Mouse (Mus musculus): ENCODE measurements around the gene Hoxd11. TPM values are rescaled to one million over a fixed set of nuclear protein-coding genes. Genes with fewer than 3 reads are reported as not detected.

Gene Hoxd11
- polyA plus RNA-seq, 1 experiment from 2014 or later: 23.8 TPM

DNA sequence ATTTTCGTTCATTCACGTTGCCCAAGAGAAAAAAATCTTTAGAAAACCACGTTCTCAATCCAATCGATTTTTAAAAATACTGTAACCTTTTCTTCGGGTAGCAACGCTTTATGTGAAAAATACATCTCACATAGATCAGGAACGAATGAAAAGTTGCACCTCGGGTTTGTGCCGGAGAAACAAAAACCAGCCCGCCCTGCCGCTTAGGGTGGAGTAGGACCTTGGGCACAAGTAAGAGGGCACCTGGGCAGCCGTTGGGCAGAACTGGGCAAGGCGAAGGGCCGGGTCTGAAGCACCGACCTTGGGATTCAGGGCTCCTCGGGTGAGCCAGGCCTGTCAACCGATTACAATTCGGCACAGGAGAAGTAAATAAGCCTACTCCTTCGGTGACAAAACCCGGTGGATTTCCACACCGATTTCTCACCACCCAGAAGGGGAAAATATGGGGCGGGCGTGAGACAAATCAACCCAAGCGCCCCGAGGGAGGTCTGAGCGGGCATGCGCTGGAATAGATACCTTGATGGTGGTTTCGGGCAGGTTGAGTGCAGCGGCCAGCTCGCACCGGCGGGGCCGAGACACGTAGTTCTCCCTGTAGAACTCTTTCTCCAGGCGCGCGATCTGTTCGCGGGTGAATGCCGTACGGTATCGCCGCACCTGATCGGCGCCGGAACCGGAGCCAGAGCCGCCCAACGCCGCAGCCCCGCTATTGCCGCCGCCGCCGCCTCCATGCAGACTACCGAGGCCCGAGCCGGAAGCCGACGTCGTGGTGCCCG, 21.9 kb upstream of the Hoxd11 start:
- Histone ChIP-seq H3K27me3 (ENCODE audit: insufficient read depth, low read length) (peaks cover 67% of the 10 kb centered on the region), H3K4me2 (ENCODE audit: low read length) (peak overlapping the region; percentile 31; the same call in 1 of the 2 replicates), H3K9me3 (replicated peaks; ENCODE audit: low read length) (no peaks in the 10 kb centered on the region), H3K4me1 (replicated peaks; ENCODE audit: insufficient read depth, low read length) (peaks cover 4% of the 10 kb centered on the region; the same call in 1 of the 2 replicates), H3K27ac (no peak overlapping the region), H3K36me3 (ENCODE audit: insufficient read depth, low read length) (no peaks in the 10 kb centered on the region), H3K4me3 (replicated peaks; ENCODE audit: low read depth, low read length) (0 out of 2 replicates have a peak overlapping the region, but pooled peaks have one; percentile 11), H3K9ac (ENCODE audit: low read depth, low read length) (no peak overlapping the region)
- WGBS: 2% methylated on average over 62 of the region's 62 CpGs
- TF ChIP-seq CTCF (IDR thresholded peaks at IDR 0.05; ENCODE audit: low read depth): no peak
- DNase-seq (ENCODE audit: low spot score) (peak; percentile 20), ATAC-seq (replicated peaks; ENCODE audit: low FRiP score, low read depth) (no peak)

GRCm38 (mm10) chr2:74658024-74658666, 21.2 kb upstream of the Hoxd11 start:
- Histone ChIP-seq H3K9me3 (replicated peaks; ENCODE audit: low read length) (no peaks in the 10 kb centered on the region), H3K27me3 (ENCODE audit: insufficient read depth, low read length) (peaks cover 71% of the 10 kb centered on the region), H3K36me3 (ENCODE audit: insufficient read depth, low read length) (no peaks in the 10 kb centered on the region), H3K9ac (ENCODE audit: low read depth, low read length) (no peak overlapping the region), H3K4me2 (ENCODE audit: low read length) (peak overlapping the region; percentile 31; the same call in 1 of the 2 replicates), H3K27ac (no peak overlapping the region), H3K4me3 (replicated peaks; ENCODE audit: low read depth, low read length) (0 out of 2 replicates have a peak overlapping the region, but pooled peaks have one; percentile 11), H3K4me1 (replicated peaks; ENCODE audit: insufficient read depth, low read length) (peaks cover 4% of the 10 kb centered on the region; the same call in 1 of the 2 replicates)
- TF ChIP-seq CTCF (IDR thresholded peaks at IDR 0.05; ENCODE audit: low read depth): no peak
- ATAC-seq (replicated peaks; ENCODE audit: low FRiP score, low read depth): no peak
- WGBS: 1% methylated on average over 15 of the region's 15 CpGs
- DNase-seq (ENCODE audit: low spot score): peak; percentile 44

GRCm38 (mm10) chr2:74658667-74659371, 20.5 kb upstream of the Hoxd11 start:
- peak; percentile 22 for DNase-seq (ENCODE audit: low spot score)
- peaks cover 75% of the 10 kb centered on the region for H3K27me3 ChIP-seq (ENCODE audit: insufficient read depth, low read length)
- TF ChIP-seq CTCF (IDR thresholded peaks at IDR 0.05; ENCODE audit: low read depth): no peak
- H3K36me3 ChIP-seq (ENCODE audit: insufficient read depth, low read length): no peaks in the 10 kb centered on the region
- H3K27ac ChIP-seq: no peak overlapping the region
- no peak overlapping the region for H3K9ac ChIP-seq (ENCODE audit: low read depth, low read length)
- ATAC-seq (replicated peaks; ENCODE audit: low FRiP score, low read depth): no peak
- H3K4me2 ChIP-seq (ENCODE audit: low read length): no peak overlapping the region
- 2% methylated on average over 47 of the region's 47 CpGs for WGBS
- no peak overlapping the region for H3K4me3 ChIP-seq (replicated peaks; ENCODE audit: low read depth, low read length)
- peaks cover 4% of the 10 kb centered on the region; the same call in 1 of the 2 replicates for H3K4me1 ChIP-seq (replicated peaks; ENCODE audit: insufficient read depth, low read length)
- H3K9me3 ChIP-seq (replicated peaks; ENCODE audit: low read length): no peaks in the 10 kb centered on the region

DNA sequence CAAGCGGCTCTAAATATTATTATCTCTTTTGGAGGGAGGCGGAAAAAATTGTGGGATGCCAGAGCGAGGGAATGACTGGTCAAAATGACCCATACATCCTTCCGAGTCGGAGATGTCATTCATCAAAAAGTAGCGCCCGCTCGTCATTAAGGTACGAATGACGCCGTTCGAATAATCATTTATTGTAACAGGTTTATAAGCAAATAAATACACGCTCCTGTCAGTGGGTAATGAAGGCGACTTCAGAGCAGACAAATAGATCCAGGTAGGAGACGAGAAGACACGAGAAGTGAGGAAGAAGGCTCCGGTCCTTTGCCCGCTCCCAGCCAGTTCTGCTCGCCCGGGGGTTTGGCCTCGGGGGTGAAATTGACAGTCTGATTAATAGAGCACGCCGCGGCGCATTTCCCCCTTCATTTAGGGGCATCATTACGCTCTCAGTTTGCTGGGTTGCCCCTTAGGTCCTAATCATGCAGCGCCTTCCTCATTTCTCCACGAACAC, 19.8 kb upstream of the Hoxd11 start, which contains the start of gene Evx2:
Gene Evx2 (minus strand): TSS at position 51 of the 499 bp plus-strand sequence.
- DNase-seq (ENCODE audit: low spot score): peak; percentile 18
- H3K27me3 ChIP-seq (ENCODE audit: insufficient read depth, low read length): peaks cover 75% of the 10 kb centered on the region
- no peaks in the 10 kb centered on the region for H3K36me3 ChIP-seq (ENCODE audit: insufficient read depth, low read length)

GRCm38 (mm10) chr2:74660421-74661375, 18.7 kb upstream of the Hoxd11 start:
- peak; percentile 3 for DNase-seq (ENCODE audit: low spot score)

More for the DNA sequence above, 19.8 kb upstream of the Hoxd11 start, which contains the start of gene Evx2:
- Histone ChIP-seq H3K4me2 (ENCODE audit: low read length) (no peak within 1 kb of the TSS), H3K4me3 (replicated peaks; ENCODE audit: low read depth, low read length) (no peak within 1 kb of the TSS), H3K4me1 (replicated peaks; ENCODE audit: insufficient read depth, low read length) (peaks cover 4% of the 10 kb centered on the region; the same call in 1 of the 2 replicates), H3K9me3 (replicated peaks; ENCODE audit: low read length) (no peaks in the 10 kb centered on the region), H3K27ac (no peak within 1 kb of the TSS), H3K9ac (ENCODE audit: low read depth, low read length) (no peak within 1 kb of the TSS)
- no peak for TF ChIP-seq CTCF (IDR thresholded peaks at IDR 0.05; ENCODE audit: low read depth)
- no peak for ATAC-seq (replicated peaks; ENCODE audit: low FRiP score, low read depth)
- 2% methylated on average over 28 of the region's 28 CpGs for WGBS

More at GRCm38 (mm10) chr2:74660421-74661375, 18.7 kb upstream of the Hoxd11 start:
- WGBS: 1% methylated on average over 30 of the region's 30 CpGs
- Histone ChIP-seq H3K4me2 (ENCODE audit: low read length) (no peak overlapping the region), H3K27ac (no peak overlapping the region), H3K4me3 (replicated peaks; ENCODE audit: low read depth, low read length) (no peak overlapping the region), H3K27me3 (ENCODE audit: insufficient read depth, low read length) (peaks cover 73% of the 10 kb centered on the region), H3K9ac (ENCODE audit: low read depth, low read length) (no peak overlapping the region), H3K4me1 (replicated peaks; ENCODE audit: insufficient read depth, low read length) (peaks cover 4% of the 10 kb centered on the region; the same call in 1 of the 2 replicates), H3K36me3 (ENCODE audit: insufficient read depth, low read length) (no peaks in the 10 kb centered on the region), H3K9me3 (replicated peaks; ENCODE audit: low read length) (no peaks in the 10 kb centered on the region)
- TF ChIP-seq CTCF (IDR thresholded peaks at IDR 0.05; ENCODE audit: low read depth): no peak
- ATAC-seq (replicated peaks; ENCODE audit: low FRiP score, low read depth): no peak

All from kidney, postnatal 0 days (tissue).